Mouse (Mus musculus): ENCODE results near the gene Yod1.

DNA sequence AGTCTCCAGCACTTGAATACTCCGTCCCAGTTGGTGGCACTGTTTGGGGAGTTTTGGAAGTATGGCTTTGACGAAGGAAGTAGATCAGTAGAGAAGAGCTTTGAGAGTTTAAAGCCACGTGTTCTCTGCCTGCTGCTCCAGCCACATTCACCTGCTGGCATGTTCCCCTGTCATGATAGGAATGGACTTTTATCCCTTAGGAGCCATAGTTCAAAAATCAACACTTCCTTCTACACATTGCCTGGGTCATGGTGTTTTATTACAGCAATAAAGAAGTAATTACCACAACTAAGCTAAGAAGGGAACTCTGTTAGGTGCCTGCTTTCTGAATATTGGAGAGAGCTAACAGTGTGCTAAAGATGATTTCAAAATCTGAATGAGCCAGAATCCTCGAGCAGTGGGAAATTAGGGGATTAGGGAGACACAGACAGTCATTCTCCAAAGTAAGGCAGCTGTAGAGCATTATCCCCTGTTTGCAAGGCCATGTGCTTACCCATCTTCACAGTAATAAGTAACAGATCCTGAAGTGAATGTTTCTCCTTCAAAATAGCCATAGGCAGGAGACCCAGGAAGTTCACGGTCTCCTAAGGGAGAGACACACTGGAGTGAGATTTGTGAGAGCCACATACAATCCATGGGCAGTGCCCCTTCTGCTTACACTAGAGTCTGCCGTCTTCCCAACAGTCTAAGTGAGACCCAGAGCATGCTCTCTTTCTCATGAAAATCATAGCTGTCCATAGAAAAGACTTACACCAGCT is 35.3 kb upstream of the Yod1 start:
- TF ChIP-seq CTCF (IDR thresholded peaks at IDR 0.05; ENCODE audit: borderline replicate concordance, extremely low read depth, insufficient read depth, insufficient read length) (no peak), POLR2A (IDR thresholded peaks at IDR 0.05; ENCODE audit: borderline replicate concordance, extremely low read depth, insufficient read depth, insufficient read length, poor library complexity, severe bottlenecking) (no peak)
